Mouse (Mus musculus) intestine, embryonic 14.5 days (tissue): ENCODE results near the gene Myo9b. TPM values are rescaled to one million over a fixed set of nuclear protein-coding genes. Genes with fewer than 3 reads are reported as not detected.
"Not testable (repeated sequence)": the region's sequence is repeated elsewhere in the genome, so short reads cannot be mapped to it uniquely, and the experiment has no call there.

Source experiments
- ATAC-seq: fragments of 200-750 bp; cut with Nextera tagmentation; replicated peaks from 2 replicates; pipeline ENCODE4 v1.8.0; 2017; ENCODE audit warnings: low read depth, moderate number of reproducible peaks, moderate TSS enrichment, moderate library complexity; ENCODE audit not compliant: low FRiP score, low TSS enrichment
- DNase-seq: peaks from one replicate; pipeline ENCODE4 v3.0.0-alpha.2; 2018; ENCODE audit warnings: low spot score
- H3K27ac ChIP-seq: fragments of 300-500 bp; sonication (generic); 2 replicates; pipeline ENCODE4 v1.5.1; 2014; ENCODE audit warnings: low read depth, mild to moderate bottlenecking, control low read depth
- H3K27me3 ChIP-seq: fragments of 300-500 bp; sonication (generic); replicated peaks from 2 replicates; pipeline ENCODE4 v1.6.1; 2014; ENCODE audit warnings: low read length, control low read depth; ENCODE audit not compliant: control insufficient read depth, insufficient read depth
- H3K36me3 ChIP-seq: fragments of 300-500 bp; sonication (generic); 2 replicates; pipeline ENCODE4 v1.6.1; 2014; ENCODE audit warnings: low read length, control low read depth; ENCODE audit not compliant: control insufficient read depth, insufficient read depth
- H3K4me1 ChIP-seq: fragments of 300-500 bp; sonication (generic); replicated peaks from 2 replicates; pipeline ENCODE4 v1.6.1; 2014; ENCODE audit warnings: low read length, control low read depth, mixed read lengths; ENCODE audit not compliant: control insufficient read depth, insufficient read depth
- H3K4me2 ChIP-seq: fragments of 300-500 bp; sonication (generic); 2 replicates; pipeline ENCODE4 v1.6.1; 2014; ENCODE audit warnings: low read length
- H3K4me3 ChIP-seq: fragments of 300-500 bp; sonication (generic); 2 replicates; pipeline ENCODE4 v1.5.1; 2014; ENCODE audit warnings: low read depth, low read length, control low read depth, mixed read lengths
- H3K9ac ChIP-seq: fragments of 300-500 bp; sonication (generic); 2 replicates; pipeline ENCODE4 v1.6.1; 2014; ENCODE audit warnings: mild to moderate bottlenecking, low read length
- H3K9me3 ChIP-seq: fragments of 300-500 bp; sonication (generic); 2 replicates; pipeline ENCODE4 v1.6.1; 2016; ENCODE audit warnings: low read length, control low read depth; ENCODE audit not compliant: control insufficient read depth
- WGBS: fragments of 180-500 bp; shearing (Covaris S2); extraction: QIAGEN DNeasy Blood & Tissue Kit; methylation state at CpG from one replicate; pipeline ENCODE4 v1.1.7; 2014; 5-methylcytosine and 5-hydroxymethylcytosine counted together
- polyA plus RNA-seq: library from polyadenylated mRNA; unstranded; fragments of >200 nt; fragmentation: Nextera tagmentation; extraction: Ambion mirVana; gene quantifications from 2 replicates; pipeline ENCODE4 v1.2.1, GENCODE M21; 2014

The Myo9b gene
- polyA plus RNA-seq, 1 experiment from 2014 or later = 21.6 TPM

- Histone ChIP-seq H3K4me1 (no peaks in the 10 kb centered on the region), H3K4me2 (no peak overlapping the region), H3K9ac (no peak overlapping the region), H3K9me3 (no peaks in the 10 kb centered on the region), H3K4me3 (no peak overlapping the region), H3K27ac (no peak overlapping the region), H3K27me3 (no peaks in the 10 kb centered on the region), H3K36me3 (peaks cover 14% of the 10 kb centered on the region)
- DNase-seq (no peak), ATAC-seq (no peak)
- WGBS = 83% methylated on average over 7 of the region's 7 CpGs
Measured at GRCm38 (mm10) chr8:71289098-71289497, 16.6 kb downstream of the Myo9b start.

- Histone ChIP-seq H3K4me2 (no peak overlapping the region), H3K9ac (no peak overlapping the region), H3K27ac (no peak overlapping the region), H3K4me1 (no peaks in the 10 kb centered on the region), H3K9me3 (no peaks in the 10 kb centered on the region), H3K4me3 (no peak overlapping the region), H3K36me3 (peaks cover 25% of the 10 kb centered on the region), H3K27me3 (no peaks in the 10 kb centered on the region)
- no peak for DNase-seq
- no peak for ATAC-seq
- 95% methylated on average over 21 of the region's 21 CpGs for WGBS
Measured at GRCm38 (mm10) chr8:71290211-71290610, 17.7 kb downstream of the Myo9b start.

- H3K36me3 ChIP-seq = peaks cover 26% of the 10 kb centered on the region
- H3K27ac ChIP-seq = no peak overlapping the region
- ATAC-seq (no peak), DNase-seq (no peak)
- H3K9ac ChIP-seq = no peak overlapping the region
- H3K4me1 ChIP-seq = no peaks in the 10 kb centered on the region
- no peaks in the 10 kb centered on the region for H3K27me3 ChIP-seq
- H3K4me2 ChIP-seq = no peak overlapping the region
- no peak overlapping the region for H3K4me3 ChIP-seq
- no peaks in the 10 kb centered on the region for H3K9me3 ChIP-seq
- 97% methylated on average over 10 of the region's 10 CpGs for WGBS
Measured at GRCm38 (mm10) chr8:71290911-71291310, 18.4 kb downstream of the Myo9b start.

GRCm38 (mm10) chr8:71291351-71291750 lies 18.8 kb downstream of the Myo9b start:
- Histone ChIP-seq H3K36me3 (peaks cover 26% of the 10 kb centered on the region), H3K27ac (no peak overlapping the region), H3K4me2 (no peak overlapping the region), H3K9me3 (no peaks in the 10 kb centered on the region), H3K4me3 (no peak overlapping the region), H3K4me1 (no peaks in the 10 kb centered on the region), H3K9ac (no peak overlapping the region), H3K27me3 (no peaks in the 10 kb centered on the region)
- WGBS = 89% methylated on average over 6 of the region's 6 CpGs
- DNase-seq = no peak
- ATAC-seq = no peak

- H3K4me3 ChIP-seq, H3K4me1 ChIP-seq, H3K9ac ChIP-seq, H3K9me3 ChIP-seq, DNase-seq, H3K27ac ChIP-seq, H3K4me2 ChIP-seq, ATAC-seq, H3K27me3 ChIP-seq: not testable (repeated sequence)
- peaks cover 33% of the 10 kb centered on the region for H3K36me3 ChIP-seq
- 96% methylated on average over 3 of the region's 3 CpGs for WGBS
Measured at GRCm38 (mm10) chr8:71293930-71294329, 21.4 kb downstream of the Myo9b start.

GRCm38 (mm10) chr8:71296188-71296621 lies 23.7 kb downstream of the Myo9b start:
- no peak for DNase-seq
- Histone ChIP-seq H3K9ac (no peak overlapping the region), H3K36me3 (peaks cover 21% of the 10 kb centered on the region), H3K27ac (no peak overlapping the region), H3K27me3 (no peaks in the 10 kb centered on the region), H3K4me2 (no peak overlapping the region), H3K4me3 (no peak overlapping the region), H3K4me1 (no peaks in the 10 kb centered on the region), H3K9me3 (no peaks in the 10 kb centered on the region)
- 92% methylated on average over 2 of the region's 2 CpGs for WGBS
- ATAC-seq = no peak

GRCm38 (mm10) chr8:71296784-71297183 lies 24.3 kb downstream of the Myo9b start:
- ATAC-seq (no peak), DNase-seq (no peak)
- Histone ChIP-seq H3K27me3 (no peaks in the 10 kb centered on the region), H3K4me3 (no peak overlapping the region), H3K36me3 (0 out of 2 replicates have a peak, but pooled peaks cover 19% of the 10 kb centered on the region), H3K9me3 (no peaks in the 10 kb centered on the region), H3K4me1 (no peaks in the 10 kb centered on the region), H3K27ac (no peak overlapping the region), H3K4me2 (no peak overlapping the region), H3K9ac (no peak overlapping the region)
- 96% methylated on average over 2 of the region's 2 CpGs for WGBS

GRCm38 (mm10) chr8:71297439-71297838 lies 24.9 kb downstream of the Myo9b start:
- H3K4me1 ChIP-seq = no peaks in the 10 kb centered on the region
- no peak overlapping the region for H3K9ac ChIP-seq
- no peak for ATAC-seq
- no peak overlapping the region for H3K4me2 ChIP-seq
- H3K36me3 ChIP-seq = 0 out of 2 replicates have a peak, but pooled peaks cover 19% of the 10 kb centered on the region
- H3K9me3 ChIP-seq = 0 out of 2 replicates have a peak, but pooled peaks cover 1% of the 10 kb centered on the region
- no peak overlapping the region for H3K27ac ChIP-seq
- DNase-seq = no peak
- no peaks in the 10 kb centered on the region for H3K27me3 ChIP-seq
- 81% methylated on average over 1 of the region's 1 CpGs for WGBS
- no peak overlapping the region for H3K4me3 ChIP-seq

GRCm38 (mm10) chr8:71299716-71300115 lies 27.2 kb downstream of the Myo9b start:
- Histone ChIP-seq H3K4me3 (no peak overlapping the region), H3K4me2 (no peak overlapping the region), H3K36me3 (0 out of 2 replicates have a peak, but pooled peaks cover 16% of the 10 kb centered on the region), H3K27ac (no peak overlapping the region), H3K27me3 (no peaks in the 10 kb centered on the region), H3K4me1 (no peaks in the 10 kb centered on the region), H3K9me3 (0 out of 2 replicates have a peak, but pooled peaks cover 5% of the 10 kb centered on the region), H3K9ac (no peak overlapping the region)
- no peak for ATAC-seq
- no peak for DNase-seq
- WGBS = 93% methylated on average over 3 of the region's 3 CpGs
